Mouse (Mus musculus): ENCODE measurements around the gene Olfr263. TPM values are rescaled to one million over a fixed set of nuclear protein-coding genes. Genes with fewer than 3 reads are reported as not detected.

Olfr263 gene
- polyA plus RNA-seq, 1 experiment, result not detected

DNA sequence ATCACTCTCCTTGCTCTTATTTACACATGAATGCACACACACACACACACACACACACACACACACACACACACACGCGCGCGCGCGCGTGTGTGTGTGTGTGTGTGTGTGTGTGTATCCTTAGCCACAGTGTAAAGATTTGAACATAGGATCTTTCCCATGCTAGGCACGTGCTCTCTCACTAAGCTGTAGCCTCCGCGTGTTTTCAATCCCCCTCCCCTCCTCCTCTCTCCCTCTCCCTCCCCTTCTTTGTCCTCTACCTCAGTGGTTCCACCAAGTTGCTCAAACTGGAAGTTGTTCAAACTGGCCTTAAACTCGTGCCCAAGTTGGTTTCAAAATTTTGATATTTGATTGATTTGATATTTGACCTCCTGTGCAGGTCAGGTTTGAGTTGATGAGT lies 47.3 kb downstream of the Olfr263 start:
- TF ChIP-seq CTCF (IDR thresholded peaks at IDR 0.05; ENCODE audit: extremely low read depth, insufficient read depth, insufficient read length, insufficient replicate concordance) (no peak), POLR2A (IDR thresholded peaks at IDR 0.05; ENCODE audit: low read depth, low read length) (no peak)
- H3K27me3 ChIP-seq (ENCODE audit: control insufficient read depth, insufficient read depth, low read length), result no peaks in the 10 kb centered on the region
- 88% methylated on average over 11 of the region's 11 CpGs for WGBS
- H3K36me3 ChIP-seq (ENCODE audit: control insufficient read depth, insufficient read depth, low read length), result no peaks in the 10 kb centered on the region
- no peak overlapping the region for H3K27ac ChIP-seq (ENCODE audit: insufficient read depth, low read length)
- no peak for DNase-seq (ENCODE audit: low read depth in 1 of 2, low spot score in 2 of 2)
- no peak overlapping the region for H3K4me3 ChIP-seq (ENCODE audit: extremely low read depth, insufficient read depth, insufficient read length)
- H3K4me1 ChIP-seq (ENCODE audit: control insufficient read depth, insufficient read depth, insufficient read length), result no peaks in the 10 kb centered on the region; the same call in 1 of the 2 replicates

- TF ChIP-seq CTCF (IDR thresholded peaks at IDR 0.05; ENCODE audit: extremely low read depth, insufficient read depth, insufficient read length, insufficient replicate concordance) (no peak), POLR2A (IDR thresholded peaks at IDR 0.05; ENCODE audit: low read depth, low read length) (no peak)
- Histone ChIP-seq H3K4me3 (ENCODE audit: extremely low read depth, insufficient read depth, insufficient read length) (no peak overlapping the region), H3K27ac (ENCODE audit: insufficient read depth, low read length) (no peak overlapping the region), H3K27me3 (ENCODE audit: control insufficient read depth, insufficient read depth, low read length) (no peaks in the 10 kb centered on the region), H3K4me1 (ENCODE audit: control insufficient read depth, insufficient read depth, insufficient read length) (no peaks in the 10 kb centered on the region; the same call in 1 of the 2 replicates), H3K36me3 (ENCODE audit: control insufficient read depth, insufficient read depth, low read length) (peaks cover 4% of the 10 kb centered on the region; the same call in 1 of the 2 replicates)
- DNase-seq (ENCODE audit: low read depth in 1 of 2, low spot score in 2 of 2), result no peak
- 81% methylated on average over 5 of the region's 5 CpGs for WGBS
These were observed 48.2 kb downstream of the Olfr263 start for GRCm38 (mm10) chr13:21177657-21178056.

- Histone ChIP-seq H3K27me3 (ENCODE audit: control insufficient read depth, insufficient read depth, low read length) (no peaks in the 10 kb centered on the region), H3K27ac (ENCODE audit: insufficient read depth, low read length) (no peak overlapping the region), H3K36me3 (ENCODE audit: control insufficient read depth, insufficient read depth, low read length) (peaks cover 6% of the 10 kb centered on the region), H3K4me3 (ENCODE audit: extremely low read depth, insufficient read depth, insufficient read length) (no peak overlapping the region), H3K4me1 (ENCODE audit: control insufficient read depth, insufficient read depth, insufficient read length) (no peaks in the 10 kb centered on the region; the same call in 1 of the 2 replicates)
- DNase-seq (ENCODE audit: low read depth in 1 of 2, low spot score in 2 of 2), result no peak
- 66% methylated on average over 5 of the region's 5 CpGs for WGBS
- TF ChIP-seq POLR2A (IDR thresholded peaks at IDR 0.05; ENCODE audit: low read depth, low read length), result no peak
- TF ChIP-seq CTCF (IDR thresholded peaks at IDR 0.05; ENCODE audit: extremely low read depth, insufficient read depth, insufficient read length, insufficient replicate concordance), result no peak
These were observed 48.9 kb downstream of the Olfr263 start for GRCm38 (mm10) chr13:21178364-21178763.

DNA sequence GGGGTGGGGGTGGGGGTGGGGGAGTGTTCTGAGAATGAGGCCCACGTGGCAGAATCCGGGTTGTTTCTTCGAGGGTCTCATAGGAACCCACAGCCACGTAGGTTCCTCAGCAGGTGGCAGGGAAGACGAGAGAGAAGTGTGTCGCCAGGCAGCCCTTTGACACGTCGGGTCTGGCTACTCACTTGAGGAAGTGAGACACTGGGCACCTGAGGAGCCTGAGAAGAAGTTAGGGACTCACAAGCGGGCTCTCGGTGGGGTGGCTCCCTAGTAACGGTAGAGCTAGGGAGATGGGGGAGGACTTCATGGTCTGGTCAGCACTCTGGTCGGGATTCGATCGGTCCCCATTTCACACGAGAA lies 49.9 kb downstream of the Olfr263 start, which contains the start of gene Trim27:
Gene Trim27 (plus strand): TSS at position 79 of the 357 bp plus-strand sequence.
- H3K27me3 ChIP-seq (ENCODE audit: control insufficient read depth, insufficient read depth, low read length), result no peaks in the 10 kb centered on the region
- no peak; the same call in 1 of the 2 replicates for TF ChIP-seq POLR2A (IDR thresholded peaks at IDR 0.05; ENCODE audit: low read depth, low read length)
- TF ChIP-seq CTCF (IDR thresholded peaks at IDR 0.05; ENCODE audit: extremely low read depth, insufficient read depth, insufficient read length, insufficient replicate concordance), result no peak
- peak within 1 kb of the TSS; percentile 98 for H3K27ac ChIP-seq (ENCODE audit: insufficient read depth, low read length)
- peak within 1 kb of the TSS; percentile 88 for H3K4me3 ChIP-seq (ENCODE audit: extremely low read depth, insufficient read depth, insufficient read length)
- H3K36me3 ChIP-seq (ENCODE audit: control insufficient read depth, insufficient read depth, low read length), result peaks cover 13% of the 10 kb centered on the region
- H3K4me1 ChIP-seq (ENCODE audit: control insufficient read depth, insufficient read depth, insufficient read length), result no peaks in the 10 kb centered on the region; the same call in 1 of the 2 replicates
- under 1% methylated on average over 15 of the region's 15 CpGs for WGBS
- DNase-seq (ENCODE audit: low read depth in 1 of 2, low spot score in 2 of 2), result peak in 1 of 2 experiments; percentile 40

- under 1% methylated on average over 75 of the region's 80 CpGs for WGBS
- Histone ChIP-seq H3K4me3 (ENCODE audit: extremely low read depth, insufficient read depth, insufficient read length) (peak overlapping the region; percentile 88), H3K27me3 (ENCODE audit: control insufficient read depth, insufficient read depth, low read length) (no peaks in the 10 kb centered on the region), H3K27ac (ENCODE audit: insufficient read depth, low read length) (peak overlapping the region; percentile 98), H3K4me1 (ENCODE audit: control insufficient read depth, insufficient read depth, insufficient read length) (no peaks in the 10 kb centered on the region; the same call in 1 of the 2 replicates), H3K36me3 (ENCODE audit: control insufficient read depth, insufficient read depth, low read length) (peaks cover 13% of the 10 kb centered on the region)
- TF ChIP-seq CTCF (IDR thresholded peaks at IDR 0.05; ENCODE audit: extremely low read depth, insufficient read depth, insufficient read length, insufficient replicate concordance) (no peak), POLR2A (IDR thresholded peaks at IDR 0.05; ENCODE audit: low read depth, low read length) (peak; percentile 11)
- peak; percentile 79 to 87 for DNase-seq (ENCODE audit: low read depth in 1 of 2, low spot score in 2 of 2)
These were observed 50.5 kb downstream of the Olfr263 start for GRCm38 (mm10) chr13:21179724-21180550.

- WGBS, result under 1% methylated on average over 71 of the region's 71 CpGs
- TF ChIP-seq CTCF (IDR thresholded peaks at IDR 0.05; ENCODE audit: extremely low read depth, insufficient read depth, insufficient read length, insufficient replicate concordance), result no peak
- TF ChIP-seq POLR2A (IDR thresholded peaks at IDR 0.05; ENCODE audit: low read depth, low read length), result no peak; the same call in 1 of the 2 replicates
- DNase-seq (ENCODE audit: low read depth in 1 of 2, low spot score in 2 of 2), result peak in 1 of 2 experiments; percentile 69
- peak overlapping the region; percentile 98 for H3K27ac ChIP-seq (ENCODE audit: insufficient read depth, low read length)
- H3K4me3 ChIP-seq (ENCODE audit: extremely low read depth, insufficient read depth, insufficient read length), result peak overlapping the region; percentile 88
- H3K36me3 ChIP-seq (ENCODE audit: control insufficient read depth, insufficient read depth, low read length), result peaks cover 19% of the 10 kb centered on the region
- H3K4me1 ChIP-seq (ENCODE audit: control insufficient read depth, insufficient read depth, insufficient read length), result no peaks in the 10 kb centered on the region; the same call in 1 of the 2 replicates
- H3K27me3 ChIP-seq (ENCODE audit: control insufficient read depth, insufficient read depth, low read length), result no peaks in the 10 kb centered on the region
These were observed 51.4 kb downstream of the Olfr263 start for GRCm38 (mm10) chr13:21180551-21181530.
